In genomic region chr5:18563073-18563472, GRCm38 (mm10) we compare ENCODE assay signal across 18 mouse cellular contexts.
"Had no signal": no experiment of that assay in that cellular context is flagged by ENCODE, and none has a peak within 500 bp of the region (broad histone marks: within the 10 kb centered on the region; RNA-seq: fewer than 3 reads in every experiment).

No protein-coding gene starts in this region.

- H3K9ac ChIP-seq: liver, embryonic 15.5 days; liver, postnatal 0 days; lung, embryonic 15.5 days; neural tube, embryonic 12.5 days had no signal

- H3K4me1 ChIP-seq: liver, embryonic 15.5 days; lung, embryonic 15.5 days; megakaryocyte, embryonic 14.5 days; neural tube, embryonic 12.5 days had no signal

- DNase-seq: liver, postnatal 0 days; lung, adult 2 months; lung, postnatal 14 days; lung, postnatal 36 days; midbrain, embryonic 14.5 days; right cerebral cortex, postnatal 25 days; right cerebral cortex, postnatal 4 days; spleen, adult 18-20 months; thymus, adult 18-20 months; thymus, postnatal 25 days; thymus, postnatal 4 days had no signal

- H3K4me2 ChIP-seq: liver, embryonic 15.5 days; lung, embryonic 15.5 days; midbrain, embryonic 11.5 days; neural tube, embryonic 12.5 days had no signal

- H3K4me3 ChIP-seq: liver, embryonic 15.5 days; lung, embryonic 15.5 days; megakaryocyte, embryonic 14.5 days; neural tube, embryonic 12.5 days had no signal

- H3K9me3 ChIP-seq: liver, embryonic 15.5 days; lung, embryonic 15.5 days; megakaryocyte, embryonic 14.5 days; neural tube, embryonic 12.5 days had no signal

- H3K27ac ChIP-seq: liver, embryonic 15.5 days; lung, embryonic 15.5 days; macrophage; neural tube, embryonic 12.5 days had no signal

- H3K36me3 ChIP-seq: liver, embryonic 15.5 days; lung, embryonic 15.5 days; neural tube, embryonic 12.5 days had no signal

- H3K27me3 ChIP-seq: liver, embryonic 15.5 days; lung, embryonic 15.5 days; megakaryocyte, embryonic 14.5 days; neural tube, embryonic 12.5 days had no signal

- ATAC-seq: liver, postnatal 0 days; lung, postnatal 0 days had no signal
